Mouse (Mus musculus): ENCODE results near the gene Il2ra.

DNA sequence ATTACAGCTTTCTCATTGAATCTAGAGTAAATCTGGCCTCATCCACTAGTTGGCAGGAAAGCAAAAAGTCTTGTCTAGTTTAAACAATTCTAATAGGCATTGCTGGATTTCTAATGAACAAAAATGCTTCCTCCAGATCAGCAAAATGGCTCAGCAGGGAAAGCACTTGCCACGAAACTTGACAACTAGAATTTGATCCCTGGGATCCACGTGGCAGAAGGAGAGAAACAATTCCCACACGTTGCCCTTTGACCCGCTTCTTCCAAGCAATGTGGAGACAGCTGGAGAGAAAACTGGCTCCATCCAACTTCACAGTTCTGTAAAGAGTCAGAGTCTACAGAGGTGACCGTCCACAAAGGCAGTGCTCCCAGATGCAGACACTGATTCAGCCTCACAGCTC lies 56.4 kb downstream of the Il2ra start:
- TF ChIP-seq CTCF (IDR thresholded peaks at IDR 0.05; ENCODE audit: low read depth) (no peak), EP300 (IDR thresholded peaks at IDR 0.05; ENCODE audit: low read depth) (peak; percentile 16; the same call in 1 of the 2 replicates)
